Mouse (Mus musculus): ENCODE measurements around the gene Fbxw2. TPM values are rescaled to one million over a fixed set of nuclear protein-coding genes. Genes with fewer than 3 reads are reported as not detected.
"Not testable (repeated sequence)": the region's sequence is repeated elsewhere in the genome, so short reads cannot be mapped to it uniquely, and the experiment has no call there.

The Fbxw2 gene
- polyA plus RNA-seq, 1 experiment: 14.9 TPM

GRCm38 (mm10) chr2:34828026-34828425 lies 1.9 kb upstream of the Fbxw2 start:
- no peak for TF ChIP-seq CTCF (IDR thresholded peaks at IDR 0.05; ENCODE audit: control insufficient read depth, insufficient read depth, insufficient replicate concordance, low read depth, low read length)
- TF ChIP-seq POLR2A (IDR thresholded peaks at IDR 0.05; ENCODE audit: control insufficient read depth, low read depth, low read length): no peak

GRCm38 (mm10) chr2:34827591-34827990 lies 1.5 kb upstream of the Fbxw2 start:
- Histone ChIP-seq H3K36me3 (ENCODE audit: control insufficient read depth, insufficient read depth, low read length) (no peaks in the 10 kb centered on the region), H3K4me1 (ENCODE audit: control insufficient read depth, insufficient read depth, low read length) (peaks cover 3% of the 10 kb centered on the region), H3K27ac (ENCODE audit: control insufficient read depth, insufficient read depth, low read depth, low read length) (no peak overlapping the region), H3K4me3 (ENCODE audit: control insufficient read depth, low read depth, low read length) (no peak overlapping the region), H3K27me3 (ENCODE audit: control insufficient read depth, insufficient read depth, low read length) (no peaks in the 10 kb centered on the region)
- TF ChIP-seq POLR2A (IDR thresholded peaks at IDR 0.05; ENCODE audit: control insufficient read depth, low read depth, low read length) (no peak), CTCF (IDR thresholded peaks at IDR 0.05; ENCODE audit: control insufficient read depth, insufficient read depth, insufficient replicate concordance, low read depth, low read length) (no peak)

More at GRCm38 (mm10) chr2:34828026-34828425, 1.9 kb upstream of the Fbxw2 start:
- Histone ChIP-seq H3K4me3 (ENCODE audit: control insufficient read depth, low read depth, low read length) (no peak overlapping the region), H3K36me3 (ENCODE audit: control insufficient read depth, insufficient read depth, low read length) (no peaks in the 10 kb centered on the region), H3K27me3 (ENCODE audit: control insufficient read depth, insufficient read depth, low read length) (no peaks in the 10 kb centered on the region), H3K27ac (ENCODE audit: control insufficient read depth, insufficient read depth, low read depth, low read length) (no peak overlapping the region), H3K4me1 (ENCODE audit: control insufficient read depth, insufficient read depth, low read length) (peaks cover 3% of the 10 kb centered on the region)

GRCm38 (mm10) chr2:34826460-34827231 lies 535 bp upstream of the Fbxw2 start:
- H3K36me3 ChIP-seq (ENCODE audit: control insufficient read depth, insufficient read depth, low read length): no peaks in the 10 kb centered on the region
- H3K27ac ChIP-seq (ENCODE audit: control insufficient read depth, insufficient read depth, low read depth, low read length): peak overlapping the region; percentile 72
- H3K4me3 ChIP-seq (ENCODE audit: control insufficient read depth, low read depth, low read length): peak overlapping the region; percentile 99
- no peaks in the 10 kb centered on the region for H3K27me3 ChIP-seq (ENCODE audit: control insufficient read depth, insufficient read depth, low read length)
- TF ChIP-seq POLR2A (IDR thresholded peaks at IDR 0.05; ENCODE audit: control insufficient read depth, low read depth, low read length) (no peak), CTCF (IDR thresholded peaks at IDR 0.05; ENCODE audit: control insufficient read depth, insufficient read depth, insufficient replicate concordance, low read depth, low read length) (no peak)
- peaks cover 3% of the 10 kb centered on the region for H3K4me1 ChIP-seq (ENCODE audit: control insufficient read depth, insufficient read depth, low read length)

- TF ChIP-seq CTCF (IDR thresholded peaks at IDR 0.05; ENCODE audit: control insufficient read depth, insufficient read depth, insufficient replicate concordance, low read depth, low read length) (no peak), POLR2A (IDR thresholded peaks at IDR 0.05; ENCODE audit: control insufficient read depth, low read depth, low read length) (no peak)
- no peaks in the 10 kb centered on the region for H3K36me3 ChIP-seq (ENCODE audit: control insufficient read depth, insufficient read depth, low read length)
These were observed 7.6 kb downstream of the Fbxw2 start for GRCm38 (mm10) chr2:34818492-34818891.

GRCm38 (mm10) chr2:34815893-34816292 lies 10.2 kb downstream of the Fbxw2 start:
- H3K27me3 ChIP-seq (ENCODE audit: control insufficient read depth, insufficient read depth, low read length); H3K27ac ChIP-seq (ENCODE audit: control insufficient read depth, insufficient read depth, low read depth, low read length); H3K36me3 ChIP-seq (ENCODE audit: control insufficient read depth, insufficient read depth, low read length); H3K4me3 ChIP-seq (ENCODE audit: control insufficient read depth, low read depth, low read length); H3K4me1 ChIP-seq (ENCODE audit: control insufficient read depth, insufficient read depth, low read length): not testable (repeated sequence)

More at GRCm38 (mm10) chr2:34818492-34818891, 7.6 kb downstream of the Fbxw2 start:
- Histone ChIP-seq H3K4me3 (ENCODE audit: control insufficient read depth, low read depth, low read length) (no peak overlapping the region), H3K27me3 (ENCODE audit: control insufficient read depth, insufficient read depth, low read length) (no peaks in the 10 kb centered on the region), H3K4me1 (ENCODE audit: control insufficient read depth, insufficient read depth, low read length) (no peaks in the 10 kb centered on the region), H3K27ac (ENCODE audit: control insufficient read depth, insufficient read depth, low read depth, low read length) (no peak overlapping the region)

GRCm38 (mm10) chr2:34812706-34813105 lies 13.4 kb downstream of the Fbxw2 start:
- no peak overlapping the region for H3K27ac ChIP-seq (ENCODE audit: control insufficient read depth, insufficient read depth, low read depth, low read length)
- no peaks in the 10 kb centered on the region for H3K4me1 ChIP-seq (ENCODE audit: control insufficient read depth, insufficient read depth, low read length)
- H3K27me3 ChIP-seq (ENCODE audit: control insufficient read depth, insufficient read depth, low read length): no peaks in the 10 kb centered on the region
- no peaks in the 10 kb centered on the region for H3K36me3 ChIP-seq (ENCODE audit: control insufficient read depth, insufficient read depth, low read length)
- no peak overlapping the region for H3K4me3 ChIP-seq (ENCODE audit: control insufficient read depth, low read depth, low read length)
- TF ChIP-seq CTCF (IDR thresholded peaks at IDR 0.05; ENCODE audit: control insufficient read depth, insufficient read depth, insufficient replicate concordance, low read depth, low read length): no peak
- no peak for TF ChIP-seq POLR2A (IDR thresholded peaks at IDR 0.05; ENCODE audit: control insufficient read depth, low read depth, low read length)

- no peak overlapping the region for H3K27ac ChIP-seq (ENCODE audit: control insufficient read depth, insufficient read depth, low read depth, low read length)
These were observed 15.3 kb downstream of the Fbxw2 start for GRCm38 (mm10) chr2:34810775-34811174.

More at GRCm38 (mm10) chr2:34810775-34811174, 15.3 kb downstream of the Fbxw2 start:
- Histone ChIP-seq H3K4me3 (ENCODE audit: control insufficient read depth, low read depth, low read length) (no peak overlapping the region), H3K4me1 (ENCODE audit: control insufficient read depth, insufficient read depth, low read length) (no peaks in the 10 kb centered on the region), H3K36me3 (ENCODE audit: control insufficient read depth, insufficient read depth, low read length) (no peaks in the 10 kb centered on the region), H3K27me3 (ENCODE audit: control insufficient read depth, insufficient read depth, low read length) (no peaks in the 10 kb centered on the region)
- TF ChIP-seq CTCF (IDR thresholded peaks at IDR 0.05; ENCODE audit: control insufficient read depth, insufficient read depth, insufficient replicate concordance, low read depth, low read length) (no peak), POLR2A (IDR thresholded peaks at IDR 0.05; ENCODE audit: control insufficient read depth, low read depth, low read length) (no peak)
